Mouse (Mus musculus) adrenal gland, postnatal 14 days (tissue): ENCODE measurements around the gene Trim23. TPM values are rescaled to one million over a fixed set of nuclear protein-coding genes. Genes with fewer than 3 reads are reported as not detected.

ENCODE experiments used
- total RNA-seq: library from RNA; stranded (reverse); gene quantifications from 2 replicates; pipeline ENCODE4 v1.2.3, GENCODE M21; 2021

Gene Trim23
- total RNA-seq, 1 experiment from 2014 or later: 17.3 TPM

Other genes starting within 250 kb of the Trim23 start
- gene Nln, start 69.2 kb upstream of the Trim23 start, total RNA-seq: 21.0 and 26.5 TPM in 2 replicates
- gene Sgtb, start 69.1 kb upstream of the Trim23 start, total RNA-seq: 7.1 and 9.7 TPM in 2 replicates
- 52.2 and 55.7 TPM in 2 replicates for gene Trappc13, start 328 bp upstream of the Trim23 start, total RNA-seq
- gene Cenpk, start 49.8 kb downstream of the Trim23 start, total RNA-seq: 5.4 and 7.6 TPM in 2 replicates
- 16.7 and 18.1 TPM in 2 replicates for gene Ppwd1, start 50.0 kb downstream of the Trim23 start, total RNA-seq
- 3.2 and 3.8 TPM in 2 replicates for gene Adamts6, start 109.0 kb downstream of the Trim23 start, total RNA-seq